Mouse (Mus musculus): ENCODE data around the gene 1700017B05Rik. TPM values are rescaled to one million over a fixed set of nuclear protein-coding genes. Genes with fewer than 3 reads are reported as not detected.

The 1700017B05Rik gene
- polyA plus RNA-seq, 2 experiments, result 8.1 to 13.3 TPM

GRCm38 (mm10) chr9:57282686-57283085, 20.3 kb upstream of the 1700017B05Rik start:
- DNase-seq (ENCODE audit: low read depth in 3 of 3, low spot score in 3 of 3) (no peak), ATAC-seq (ENCODE audit: insufficient read depth) (no peak)
- H3K4me2 ChIP-seq (ENCODE audit: low read depth), result no peak overlapping the region
- no peak overlapping the region for H3K4me3 ChIP-seq (ENCODE audit: insufficient read depth in 1 of 2, low read depth in 2 of 2, low read length in 2 of 2)
- H3K27me3 ChIP-seq (ENCODE audit: control insufficient read depth, insufficient read depth, low read length), result peaks cover 3% of the 10 kb centered on the region; the same call in 1 of the 2 replicates
- H3K9ac ChIP-seq (replicated peaks), result no peak overlapping the region
- H3K36me3 ChIP-seq (replicated peaks; ENCODE audit: control insufficient read depth, insufficient read depth, low read depth), result no peaks in the 10 kb centered on the region
- H3K4me1 ChIP-seq (replicated peaks; ENCODE audit: control insufficient read depth in 2 of 2, insufficient read depth in 2 of 2, low read length in 1 of 2), result peaks cover 0 to 17% of the 10 kb centered on the region in 2 experiments; a peak in 2 of 4 replicates
- no peak for TF ChIP-seq EP300 (IDR thresholded peaks at IDR 0.05; ENCODE audit: low read depth)
- no peak for TF ChIP-seq CTCF (IDR thresholded peaks at IDR 0.05; ENCODE audit: low read depth)
- H3K9me3 ChIP-seq (ENCODE audit: control insufficient read depth, low read length), result no peaks in the 10 kb centered on the region
- no peak overlapping the region for H3K27ac ChIP-seq
- 64% methylated on average over 3 of the region's 3 CpGs for WGBS (ENCODE audit: insufficient replicate concordance)

GRCm38 (mm10) chr9:57281549-57281948, 19.1 kb upstream of the 1700017B05Rik start:
- H3K27ac ChIP-seq, result no peak overlapping the region
- DNase-seq (ENCODE audit: low read depth in 3 of 3, low spot score in 3 of 3) (no peak), ATAC-seq (ENCODE audit: insufficient read depth) (peak; percentile 60; the same call in 1 of the 2 replicates)
- no peaks in the 10 kb centered on the region for H3K9me3 ChIP-seq (ENCODE audit: control insufficient read depth, low read length)
- H3K4me1 ChIP-seq (replicated peaks; ENCODE audit: control insufficient read depth in 2 of 2, insufficient read depth in 2 of 2, low read length in 1 of 2), result peaks cover 0 to 13% of the 10 kb centered on the region in 2 experiments; a peak in 2 of 4 replicates
- WGBS (ENCODE audit: insufficient replicate concordance), result 20% methylated on average over 20 of the region's 20 CpGs
- H3K36me3 ChIP-seq (replicated peaks; ENCODE audit: control insufficient read depth, insufficient read depth, low read depth), result no peaks in the 10 kb centered on the region
- H3K4me3 ChIP-seq (ENCODE audit: insufficient read depth in 1 of 2, low read depth in 2 of 2, low read length in 2 of 2), result no peak overlapping the region
- TF ChIP-seq CTCF (IDR thresholded peaks at IDR 0.05; ENCODE audit: low read depth), result no peak
- TF ChIP-seq EP300 (IDR thresholded peaks at IDR 0.05; ENCODE audit: low read depth), result no peak
- H3K9ac ChIP-seq (replicated peaks), result no peak overlapping the region
- peaks cover 3% of the 10 kb centered on the region; the same call in 1 of the 2 replicates for H3K27me3 ChIP-seq (ENCODE audit: control insufficient read depth, insufficient read depth, low read length)
- H3K4me2 ChIP-seq (ENCODE audit: low read depth), result peak overlapping the region; percentile 38

GRCm38 (mm10) chr9:57279441-57279840, 17.0 kb upstream of the 1700017B05Rik start:
- Histone ChIP-seq H3K9ac (replicated peaks) (no peak overlapping the region), H3K27ac (no peak overlapping the region), H3K4me3 (ENCODE audit: insufficient read depth in 1 of 2, low read depth in 2 of 2, low read length in 2 of 2) (no peak overlapping the region), H3K9me3 (ENCODE audit: control insufficient read depth, low read length) (no peaks in the 10 kb centered on the region), H3K4me1 (replicated peaks; ENCODE audit: control insufficient read depth in 2 of 2, insufficient read depth in 2 of 2, low read length in 1 of 2) (peaks cover 0 to 13% of the 10 kb centered on the region in 2 experiments; a peak in 2 of 4 replicates), H3K27me3 (ENCODE audit: control insufficient read depth, insufficient read depth, low read length) (peaks cover 3% of the 10 kb centered on the region; the same call in 1 of the 2 replicates), H3K36me3 (replicated peaks; ENCODE audit: control insufficient read depth, insufficient read depth, low read depth) (no peaks in the 10 kb centered on the region), H3K4me2 (ENCODE audit: low read depth) (no peak overlapping the region)
- TF ChIP-seq CTCF (IDR thresholded peaks at IDR 0.05; ENCODE audit: low read depth) (no peak), EP300 (IDR thresholded peaks at IDR 0.05; ENCODE audit: low read depth) (no peak)
- DNase-seq (ENCODE audit: low read depth in 3 of 3, low spot score in 3 of 3), result no peak
- ATAC-seq (ENCODE audit: insufficient read depth), result no peak
- WGBS (ENCODE audit: insufficient replicate concordance), result 65% methylated on average over 4 of the region's 4 CpGs

DNA sequence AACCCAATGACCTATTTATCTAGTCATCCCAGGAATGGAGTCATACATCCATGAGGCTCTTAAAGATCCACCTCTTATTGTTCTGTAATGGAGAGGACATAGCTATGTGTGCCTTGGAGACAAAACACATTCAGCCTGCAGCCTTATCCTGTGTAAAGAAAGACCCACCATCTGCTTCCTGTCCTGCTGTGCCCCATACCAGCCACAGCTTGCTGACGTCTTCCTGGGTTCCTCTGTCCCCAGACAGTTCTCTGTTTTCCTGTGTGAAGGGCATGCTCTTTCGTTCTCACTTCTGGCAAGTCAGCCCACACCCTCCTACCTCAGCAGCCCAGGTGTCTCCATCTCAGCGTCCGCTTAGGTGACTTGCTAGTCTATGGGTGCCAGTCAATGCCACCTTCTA, 15.9 kb upstream of the 1700017B05Rik start:
- TF ChIP-seq EP300 (IDR thresholded peaks at IDR 0.05; ENCODE audit: low read depth) (no peak), CTCF (IDR thresholded peaks at IDR 0.05; ENCODE audit: low read depth) (no peak)
- H3K9ac ChIP-seq (replicated peaks), result no peak overlapping the region
- H3K36me3 ChIP-seq (replicated peaks; ENCODE audit: control insufficient read depth, insufficient read depth, low read depth), result no peaks in the 10 kb centered on the region
- DNase-seq (ENCODE audit: low read depth in 3 of 3, low spot score in 3 of 3) (no peak), ATAC-seq (ENCODE audit: insufficient read depth) (peak; percentile 19; the same call in 1 of the 2 replicates)
- no peak overlapping the region for H3K4me2 ChIP-seq (ENCODE audit: low read depth)
- no peak overlapping the region for H3K27ac ChIP-seq
- WGBS (ENCODE audit: insufficient replicate concordance), result 21% methylated on average over 4 of the region's 4 CpGs
- no peak overlapping the region for H3K4me3 ChIP-seq (ENCODE audit: insufficient read depth in 1 of 2, low read depth in 2 of 2, low read length in 2 of 2)
- H3K4me1 ChIP-seq (replicated peaks; ENCODE audit: control insufficient read depth in 2 of 2, insufficient read depth in 2 of 2, low read length in 1 of 2), result peaks cover 0 to 13% of the 10 kb centered on the region in 2 experiments; a peak in 2 of 4 replicates
- no peaks in the 10 kb centered on the region for H3K9me3 ChIP-seq (ENCODE audit: control insufficient read depth, low read length)
- H3K27me3 ChIP-seq (ENCODE audit: control insufficient read depth, insufficient read depth, low read length), result peaks cover 3% of the 10 kb centered on the region; the same call in 1 of the 2 replicates

DNA sequence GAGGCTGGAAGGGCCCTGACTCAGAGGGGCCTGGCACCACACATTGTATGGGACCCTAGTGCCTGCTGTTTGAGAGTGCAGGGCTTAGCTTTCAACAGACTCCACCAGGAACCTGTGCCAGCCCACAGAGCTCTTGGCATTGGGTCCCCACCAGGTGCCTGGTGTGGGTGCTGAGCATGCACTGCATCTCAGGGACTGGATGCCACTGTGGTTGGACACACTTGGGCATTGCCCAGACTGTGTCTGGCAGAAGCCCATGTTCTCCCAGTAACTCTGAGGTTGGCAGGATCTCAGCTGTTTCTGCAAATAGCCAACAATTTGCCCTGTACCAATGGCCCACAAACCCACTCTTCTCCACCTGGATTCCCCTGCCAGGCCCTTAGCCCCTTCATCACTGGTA, 13.9 kb upstream of the 1700017B05Rik start:
- peaks cover 0 to 13% of the 10 kb centered on the region in 2 experiments; a peak in 2 of 4 replicates for H3K4me1 ChIP-seq (replicated peaks; ENCODE audit: control insufficient read depth in 2 of 2, insufficient read depth in 2 of 2, low read length in 1 of 2)
- ATAC-seq (ENCODE audit: insufficient read depth), result no peak
- no peak overlapping the region for H3K4me3 ChIP-seq (ENCODE audit: insufficient read depth in 1 of 2, low read depth in 2 of 2, low read length in 2 of 2)
- no peak for TF ChIP-seq CTCF (IDR thresholded peaks at IDR 0.05; ENCODE audit: low read depth)
- TF ChIP-seq EP300 (IDR thresholded peaks at IDR 0.05; ENCODE audit: low read depth), result no peak
- H3K9ac ChIP-seq (replicated peaks), result no peak overlapping the region
- peaks cover under 1% of the 10 kb centered on the region; the same call in 1 of the 2 replicates for H3K27me3 ChIP-seq (ENCODE audit: control insufficient read depth, insufficient read depth, low read length)
- no peak for DNase-seq (ENCODE audit: low read depth in 3 of 3, low spot score in 3 of 3)
- no peak overlapping the region for H3K4me2 ChIP-seq (ENCODE audit: low read depth)
- no peaks in the 10 kb centered on the region for H3K9me3 ChIP-seq (ENCODE audit: control insufficient read depth, low read length)
- no peaks in the 10 kb centered on the region for H3K36me3 ChIP-seq (replicated peaks; ENCODE audit: control insufficient read depth, insufficient read depth, low read depth)
- H3K27ac ChIP-seq, result no peak overlapping the region

Data from liver, embryonic 14.5 days (tissue).